Mouse (Mus musculus) left cerebral cortex, postnatal 36 days (tissue): ENCODE results near the gene Atxn1. TPM values are rescaled to one million over a fixed set of nuclear protein-coding genes. Genes with fewer than 3 reads are reported as not detected.
A peak's percentile ranks its signal among the peaks of the same experiment; 100 is the strongest.

Experiments used
- DNase-seq, 2 experiments: peaks; one replicate each; pipeline ENCODE4 v3.0.0; 2021 to 2022; ENCODE audit warnings: low spot score in 2 of 2, mixed read lengths in 1 of 2
- intact Hi-C: fragments of 180-260 bp; cut with DNase I; formaldehyde crosslinking; loops from one replicate; pipeline ENCODE4 v1.15.1; 2025
- total RNA-seq, 2 experiments: library from RNA; stranded (reverse); gene quantifications; 2 replicates each; pipeline ENCODE4 v1.2.3; 2021

Atxn1 gene
- total RNA-seq, 2 experiments from 2014 or later, result 156 to 184 TPM

DNA sequence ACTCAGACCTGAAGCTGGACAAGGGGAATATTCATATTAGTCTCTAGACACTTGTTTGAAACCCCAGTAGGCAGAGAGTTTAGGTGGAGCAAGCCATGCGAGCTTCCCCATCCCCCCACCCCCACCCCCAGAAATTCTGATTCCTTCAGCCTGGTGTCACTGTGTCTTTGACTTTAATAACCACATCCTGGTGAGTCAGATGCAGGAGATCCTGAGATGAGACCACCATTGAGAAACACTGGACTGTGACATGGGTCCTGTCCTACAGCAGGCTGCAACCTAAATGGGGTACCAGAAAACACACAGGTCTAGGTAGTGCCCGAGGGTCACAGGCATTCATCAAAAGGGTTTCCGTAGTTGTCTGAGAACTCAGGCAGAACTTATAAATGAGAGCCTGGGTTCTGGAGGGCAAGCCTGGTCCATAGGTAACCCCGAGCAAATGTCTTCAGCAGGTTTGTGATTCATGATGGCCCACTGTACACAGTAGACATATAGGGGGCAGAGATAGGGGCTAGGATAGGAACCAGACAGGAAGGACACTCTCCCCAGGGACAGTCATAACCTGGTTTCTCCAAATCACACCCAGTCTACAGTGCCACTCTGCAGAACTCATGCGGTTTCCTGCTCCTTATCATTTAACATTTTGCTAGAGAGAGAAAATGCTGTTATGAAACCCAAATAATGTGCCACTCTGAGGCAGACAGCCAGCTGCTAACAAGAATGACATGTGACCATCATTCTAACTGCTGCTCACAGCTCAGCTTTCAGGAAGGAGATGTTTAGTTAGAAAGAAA is 114.4 kb downstream of the Atxn1 start:
- intact Hi-C loops, result no loop called here
- DNase-seq, result no peak

DNA sequence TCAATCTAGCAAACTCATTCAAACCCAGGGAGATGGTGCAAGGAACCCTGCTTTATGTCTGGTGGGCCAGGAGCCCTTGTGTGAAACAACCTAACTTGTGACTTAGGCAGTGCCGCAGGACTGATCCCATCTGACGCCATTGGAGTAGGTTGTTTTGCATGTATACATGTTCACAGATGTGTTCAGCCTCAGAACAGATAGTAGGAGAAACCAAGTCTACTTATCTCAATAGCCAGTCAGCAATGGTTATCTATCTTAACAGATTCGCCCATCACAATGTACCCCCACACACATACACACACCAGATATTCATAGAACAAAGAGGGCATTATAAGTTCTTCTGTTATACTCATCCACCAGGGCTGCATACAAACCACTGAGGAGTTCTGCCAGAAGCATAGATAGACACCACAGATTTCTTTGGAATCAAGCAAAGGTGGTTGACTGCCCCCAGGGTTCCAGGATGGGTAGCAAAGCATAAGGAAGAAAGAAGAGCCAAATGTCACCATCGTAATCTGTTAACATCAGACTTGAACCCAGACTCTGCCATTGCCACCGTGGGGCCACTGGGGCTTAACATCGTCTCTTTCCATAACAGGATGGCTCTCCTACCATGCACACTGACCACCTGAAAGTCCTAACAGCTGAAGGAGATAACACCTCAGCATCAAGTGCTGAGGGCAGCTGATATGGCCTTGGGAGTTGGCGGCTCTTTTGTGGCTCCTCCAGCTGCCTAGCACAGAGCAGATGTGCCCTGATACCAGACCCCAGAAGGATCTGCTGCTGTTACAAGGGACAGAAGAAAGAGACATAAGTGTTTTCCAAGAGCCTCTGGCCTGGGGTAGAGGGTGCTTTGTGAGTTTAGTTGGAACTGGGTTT is 115.4 kb downstream of the Atxn1 start:
- intact Hi-C loops, result no loop called here
- DNase-seq, result no peak

DNA sequence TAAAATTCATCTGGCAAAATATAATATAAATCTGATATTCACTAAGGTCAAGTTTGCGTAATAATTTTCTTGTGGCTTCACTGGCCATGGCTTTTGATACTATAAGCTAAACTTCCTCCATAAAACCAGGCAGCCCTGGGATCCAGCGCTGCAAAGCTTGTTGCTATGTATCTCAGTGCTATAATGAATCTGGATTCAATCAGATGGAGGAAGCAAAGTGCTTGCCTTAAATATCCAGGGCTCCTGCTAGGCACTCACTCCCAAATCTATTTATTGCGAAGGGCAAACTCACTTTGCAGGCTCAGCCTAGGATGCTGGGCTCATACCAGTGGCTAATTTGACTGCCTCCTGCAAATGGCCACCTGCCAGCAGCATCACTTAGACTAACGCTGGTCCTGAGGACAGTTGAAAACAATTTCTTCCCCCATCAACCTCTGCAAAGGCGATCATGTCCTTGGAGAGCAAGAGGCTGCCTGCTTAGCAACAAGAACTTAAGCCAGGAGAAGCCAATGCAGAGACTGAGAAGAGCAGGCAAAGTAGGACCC is 122.2 kb downstream of the Atxn1 start:
- DNase-seq, result no peak
- intact Hi-C loops, result no loop called here

DNA sequence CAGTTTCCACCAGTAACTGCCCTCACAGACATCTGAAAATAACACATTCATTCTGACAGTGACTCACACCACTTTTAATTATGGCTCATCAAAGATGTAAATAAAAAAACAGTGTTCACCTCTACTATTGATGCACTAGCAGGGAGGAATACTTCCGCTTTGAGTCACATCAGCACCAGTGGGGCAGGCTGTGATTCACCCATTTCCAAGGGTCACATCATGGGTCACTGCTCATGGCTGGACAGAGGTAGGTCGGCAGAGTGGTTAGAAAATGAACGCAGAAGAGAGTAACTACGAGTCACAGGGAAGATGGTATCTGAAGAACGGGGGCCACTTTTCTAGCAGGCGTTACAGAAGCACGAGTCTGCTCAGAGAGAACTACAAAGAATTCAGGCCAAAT is 124.9 kb downstream of the Atxn1 start:
- DNase-seq, result no peak
- intact Hi-C loops, result no loop called here

DNA sequence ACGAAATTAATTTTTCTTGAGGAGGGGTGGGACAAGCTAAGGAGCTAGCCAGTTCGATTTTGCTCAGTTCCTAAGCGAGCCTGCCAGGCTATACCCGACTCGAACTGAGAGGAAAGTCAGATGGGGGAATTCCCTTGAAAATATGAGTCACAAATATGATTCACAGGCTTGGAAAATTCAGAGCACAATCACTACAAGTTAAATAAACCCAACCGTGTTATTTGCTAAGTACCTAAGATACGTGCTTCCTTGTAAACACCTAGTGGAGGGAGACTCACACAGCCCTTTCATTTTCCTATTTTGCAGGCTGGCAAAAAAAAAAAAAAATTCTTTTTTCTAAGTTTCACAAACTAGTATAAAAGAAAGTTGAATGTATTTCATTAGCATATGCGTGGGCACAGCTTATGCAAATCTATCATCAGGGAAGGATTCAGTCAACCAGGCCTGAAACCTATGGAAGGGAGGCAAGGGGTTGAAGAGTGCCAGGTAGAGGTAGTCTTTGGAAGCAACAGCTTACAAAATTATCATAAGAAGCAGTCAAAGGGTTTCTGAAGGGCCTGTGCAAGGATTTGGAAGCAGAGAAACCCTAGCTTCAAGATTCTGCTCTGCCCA is 127.1 kb downstream of the Atxn1 start:
- no peak for DNase-seq
- intact Hi-C loops, result no loop called here

DNA sequence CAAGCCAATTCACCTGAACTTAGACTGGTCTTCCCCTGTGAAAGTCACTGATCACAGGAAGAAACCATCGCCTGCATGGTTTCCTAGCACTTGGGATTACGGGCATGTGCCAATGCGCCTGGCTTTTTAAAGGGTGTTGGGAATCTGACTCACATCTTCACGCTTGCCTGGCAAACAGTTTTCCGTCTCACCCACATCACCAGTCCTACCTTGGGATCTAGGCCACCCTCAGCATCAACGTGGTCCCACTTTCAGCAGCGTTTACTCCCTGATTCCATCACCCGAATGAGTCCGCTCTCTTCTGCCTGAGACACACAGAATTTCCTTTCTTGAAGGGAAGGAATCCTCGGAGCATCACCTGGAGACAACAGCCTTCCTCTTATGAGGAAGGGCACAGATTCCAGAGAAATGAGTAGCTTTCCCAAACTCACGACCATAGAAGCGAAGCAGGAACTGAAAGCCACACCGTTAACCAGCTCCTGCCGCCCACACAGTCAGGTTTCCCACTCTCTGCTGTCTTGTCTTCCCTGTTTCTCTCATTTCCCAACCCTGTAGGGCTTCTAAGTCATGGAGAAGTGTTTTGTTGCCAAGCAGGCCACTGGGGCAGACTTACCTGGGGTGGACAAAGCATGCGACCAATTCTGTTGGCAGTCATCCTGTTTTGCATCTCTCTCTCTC is 128.3 kb downstream of the Atxn1 start:
- intact Hi-C loops, result no loop called here
- peak in 1 of 2 experiments; percentile 32 for DNase-seq

DNA sequence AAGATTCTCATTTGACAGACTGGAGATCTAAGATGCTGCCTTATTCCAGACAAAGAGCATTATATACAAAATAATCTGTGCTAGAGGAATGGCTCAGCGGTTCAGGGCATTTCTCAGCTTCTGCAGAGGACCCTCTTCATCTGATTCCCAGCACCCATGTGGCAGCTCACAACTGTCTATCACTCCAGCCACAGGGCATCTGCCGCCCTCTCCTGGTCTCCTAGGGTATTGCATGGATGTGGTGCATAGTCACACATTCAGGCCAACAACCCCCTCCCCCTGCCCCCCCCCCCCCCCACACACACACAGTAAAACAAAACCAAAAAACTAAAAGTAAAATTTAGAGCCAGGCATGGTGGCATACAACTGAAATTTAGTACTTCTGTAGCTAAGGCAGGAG is 130.5 kb downstream of the Atxn1 start:
- intact Hi-C loops, result no loop called here

DNA sequence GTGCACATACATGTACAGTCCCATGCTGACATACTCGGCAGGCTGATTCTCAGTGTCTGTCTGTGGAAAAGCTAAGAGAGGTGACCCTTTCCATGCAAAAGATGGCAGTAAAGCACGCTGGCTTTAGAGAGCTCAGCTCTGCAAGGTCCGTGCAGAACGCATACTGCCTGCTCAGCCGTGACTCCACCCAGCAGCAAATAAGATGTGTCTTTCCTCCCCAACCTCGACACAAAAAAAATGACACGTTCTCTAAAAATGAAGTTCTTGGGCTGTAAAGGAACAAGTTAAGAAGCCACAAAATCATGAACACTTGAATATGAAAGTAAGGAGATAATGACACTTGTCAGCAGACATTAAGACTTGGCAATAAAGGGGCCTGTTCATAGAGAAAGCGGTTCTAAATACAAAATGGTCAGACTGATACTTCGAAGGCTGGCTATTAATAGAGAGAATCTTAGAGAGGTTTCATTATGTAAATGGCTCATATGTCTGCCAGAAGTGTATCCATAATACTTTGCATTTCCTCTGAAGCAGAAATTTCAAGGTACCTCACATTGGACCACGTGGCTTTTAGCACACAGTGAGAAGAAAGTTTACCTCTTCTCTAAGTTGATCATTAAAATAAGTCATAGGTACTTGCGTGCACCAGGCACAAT is 132.0 kb downstream of the Atxn1 start:
- no peak for DNase-seq
- intact Hi-C loops, result no loop called here

More for the DNA sequence above, 130.5 kb downstream of the Atxn1 start:
- no peak for DNase-seq

DNA sequence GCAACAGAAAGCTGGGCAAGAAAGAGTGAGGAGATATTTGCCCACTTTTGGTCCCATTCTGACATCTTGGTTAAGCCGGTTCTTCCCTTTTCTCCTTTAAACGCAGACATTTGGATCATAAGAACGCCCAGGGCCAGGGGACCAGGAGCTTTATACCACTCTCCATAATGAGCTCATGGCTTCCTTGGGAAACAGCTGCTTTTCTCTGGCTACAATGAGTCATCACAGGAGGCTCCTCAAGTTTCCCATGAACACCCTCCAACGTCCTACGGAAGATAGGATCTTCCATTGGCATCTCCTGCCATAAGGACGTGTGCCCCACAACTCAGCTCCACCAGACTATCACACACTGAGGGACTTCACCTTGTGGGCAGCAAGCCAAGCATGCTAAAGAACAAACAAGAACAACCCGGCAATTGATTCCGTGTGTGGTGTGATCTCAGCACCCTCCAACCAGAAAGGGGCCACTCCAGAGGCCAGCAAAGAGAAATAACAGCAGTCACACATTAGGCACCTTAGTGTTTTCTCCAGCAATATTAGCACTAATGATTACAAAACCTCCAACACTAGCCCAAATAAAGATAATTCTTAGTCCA is 135.4 kb downstream of the Atxn1 start:
- intact Hi-C loops, result loop anchor here (5.0 kb wide), 3 partner anchors 38 to 77 kb away; no protein-coding TSS in a partner anchor
- no peak for DNase-seq

DNA sequence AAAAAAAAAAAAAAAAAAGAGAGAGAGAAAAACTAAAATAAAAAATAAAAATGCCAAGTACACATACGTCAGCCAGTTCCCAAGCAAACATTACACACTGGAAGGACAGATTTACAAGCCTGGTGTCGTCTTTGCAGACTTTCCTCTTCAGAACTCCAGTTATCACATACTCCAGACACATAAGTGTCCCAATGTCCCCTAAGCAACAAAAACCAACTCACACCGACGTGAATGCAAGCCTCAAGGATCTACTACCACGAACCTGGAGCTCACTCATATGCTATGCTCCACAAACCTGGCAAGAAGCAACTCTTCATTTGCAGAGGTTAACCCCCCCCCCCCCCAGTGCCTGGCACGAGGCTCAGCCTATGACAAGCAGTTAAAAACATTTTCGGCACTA is 136.8 kb downstream of the Atxn1 start:
- intact Hi-C loops, result loop anchor here (5.0 kb wide), 3 partner anchors 39 to 76 kb away; no protein-coding TSS in a partner anchor
- DNase-seq, result no peak

DNA sequence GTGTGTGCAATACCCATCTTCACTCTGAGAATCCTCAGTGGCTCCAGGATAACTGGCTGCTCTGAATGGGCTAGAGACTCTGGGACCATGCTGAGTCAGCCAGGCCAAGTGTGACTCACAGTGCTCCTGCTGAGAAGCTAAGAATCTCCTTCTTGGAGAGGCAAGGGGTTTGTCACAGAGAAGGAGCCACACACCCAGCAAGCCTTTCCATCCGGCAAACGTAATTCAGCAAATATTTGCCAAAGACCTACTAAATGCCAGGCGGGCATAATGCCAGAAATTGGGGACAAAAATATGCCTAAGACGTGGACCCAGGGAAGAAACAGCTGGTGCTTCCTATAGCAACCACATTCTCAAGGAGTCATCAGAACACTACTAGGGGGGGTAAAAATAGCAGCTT is 137.2 kb downstream of the Atxn1 start:
- intact Hi-C loops, result loop anchor here (5.0 kb wide), 3 partner anchors 40 to 75 kb away; no protein-coding TSS in a partner anchor
- peak; percentile 40 to 53 for DNase-seq

DNA sequence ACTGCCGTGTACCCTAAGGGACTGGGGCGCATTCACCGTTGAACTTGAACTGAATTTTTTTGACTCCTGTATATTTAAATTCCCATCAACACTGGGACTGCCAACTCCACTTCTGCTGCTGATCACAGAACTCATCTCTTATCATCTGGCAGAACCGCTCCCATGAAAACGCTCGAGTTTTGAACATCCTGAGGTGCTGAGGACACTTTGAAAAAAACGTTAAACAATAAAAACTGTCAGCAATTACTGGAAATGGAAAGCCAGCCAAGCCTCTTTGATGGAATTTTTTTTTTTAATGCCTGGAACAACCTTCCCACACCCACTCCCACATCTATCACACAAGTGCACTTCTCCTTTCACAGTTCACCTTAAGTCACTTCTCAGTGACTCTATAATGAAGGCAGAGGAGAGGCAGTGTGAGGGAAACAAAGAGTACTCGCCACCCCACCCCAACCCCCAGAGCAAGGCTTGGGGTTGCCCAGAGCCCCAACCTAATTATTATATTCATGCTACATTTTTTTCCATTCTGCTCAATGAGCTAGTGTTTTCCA is 137.7 kb downstream of the Atxn1 start:
- intact Hi-C loops, result loop anchor here (5.0 kb wide), 3 partner anchors 40 to 75 kb away; no protein-coding TSS in a partner anchor
- DNase-seq, result no peak

DNA sequence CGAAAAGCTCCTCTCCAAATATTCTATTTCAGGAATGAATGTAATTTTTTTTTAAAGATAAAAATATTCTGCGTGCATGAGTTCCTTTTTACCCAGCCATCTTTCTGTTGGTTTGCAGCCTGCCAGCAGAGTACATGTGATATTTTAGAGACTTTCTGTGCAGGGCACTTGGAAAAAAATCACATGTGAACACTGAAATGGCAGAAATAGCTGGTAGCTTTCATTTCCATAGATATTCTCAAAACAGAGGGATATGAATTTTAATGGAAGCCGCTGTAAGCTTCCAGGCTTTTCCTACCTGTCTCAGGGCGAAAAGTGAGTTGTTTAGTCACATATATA is 142.3 kb downstream of the Atxn1 start:
- no peak for DNase-seq
- intact Hi-C loops, result no loop called here

DNA sequence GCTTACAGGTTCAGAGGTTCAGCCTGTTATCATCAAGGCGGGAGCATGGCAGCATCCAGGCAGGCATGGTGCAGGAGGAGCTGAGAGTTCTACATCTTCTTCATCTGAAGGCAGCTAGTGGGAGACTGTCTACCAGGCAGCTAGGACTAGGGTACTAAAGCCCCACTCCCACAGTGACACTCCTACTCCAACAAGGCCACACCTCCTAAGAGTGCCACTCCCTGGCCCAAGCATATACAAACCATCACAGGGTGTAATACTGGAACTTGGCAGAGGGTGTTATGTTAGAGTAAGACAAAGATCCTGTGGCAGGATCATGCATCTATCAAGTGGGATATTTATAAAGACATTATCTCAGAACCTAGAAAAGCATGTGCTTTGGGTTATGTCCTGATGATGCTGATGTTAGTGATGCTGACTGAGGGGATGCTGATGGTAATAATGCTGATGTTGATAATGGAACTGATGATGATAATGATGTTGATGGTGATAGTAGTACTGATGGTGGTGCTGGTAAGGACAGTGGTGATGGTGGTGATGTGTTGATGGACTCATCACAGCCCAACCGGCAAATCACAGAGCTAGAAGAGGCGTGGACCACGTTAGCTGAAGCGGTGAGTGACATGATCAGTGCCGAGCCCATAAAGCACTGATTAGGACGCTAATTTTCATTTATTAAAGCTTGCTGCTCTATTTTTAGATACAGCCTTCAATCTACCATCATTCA is 142.9 kb downstream of the Atxn1 start:
- intact Hi-C loops, result no loop called here
- DNase-seq, result no peak

DNA sequence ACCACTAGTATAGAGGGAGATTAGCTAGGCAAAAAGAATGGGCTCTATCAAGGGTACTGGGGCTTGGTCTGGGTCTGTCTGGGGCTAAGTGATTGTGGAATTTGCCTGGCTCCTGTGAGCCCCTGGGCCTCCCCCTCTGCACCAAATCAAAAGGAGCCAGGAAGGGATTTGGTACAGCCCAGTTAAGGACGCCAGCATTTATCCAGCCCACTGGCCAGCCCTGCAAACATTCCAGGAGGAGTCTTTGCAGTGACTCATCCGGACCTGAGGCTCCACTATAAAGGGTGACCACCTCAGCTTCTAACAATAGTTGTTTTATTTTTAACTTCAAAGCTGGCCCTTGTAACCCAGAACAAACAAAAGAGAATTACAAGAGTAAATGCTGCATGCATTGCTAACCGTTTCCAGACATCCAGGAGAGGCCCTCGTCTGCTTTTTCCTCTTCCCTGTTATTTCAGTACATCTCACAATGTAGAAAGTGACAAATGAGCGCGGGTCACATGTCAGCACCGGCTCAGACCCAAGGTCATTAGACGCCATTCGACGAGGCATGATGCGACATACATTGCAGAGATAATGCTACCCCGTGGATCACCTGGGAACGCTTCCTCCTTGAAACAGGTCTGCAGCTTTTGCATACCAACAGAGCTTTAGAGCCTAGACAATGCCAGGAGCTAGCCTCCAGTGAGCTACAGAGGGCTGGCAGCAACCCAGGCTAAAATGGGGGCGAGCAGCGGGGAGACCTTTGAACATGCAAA is 144.2 kb downstream of the Atxn1 start:
- DNase-seq, result no peak
- intact Hi-C loops, result no loop called here

DNA sequence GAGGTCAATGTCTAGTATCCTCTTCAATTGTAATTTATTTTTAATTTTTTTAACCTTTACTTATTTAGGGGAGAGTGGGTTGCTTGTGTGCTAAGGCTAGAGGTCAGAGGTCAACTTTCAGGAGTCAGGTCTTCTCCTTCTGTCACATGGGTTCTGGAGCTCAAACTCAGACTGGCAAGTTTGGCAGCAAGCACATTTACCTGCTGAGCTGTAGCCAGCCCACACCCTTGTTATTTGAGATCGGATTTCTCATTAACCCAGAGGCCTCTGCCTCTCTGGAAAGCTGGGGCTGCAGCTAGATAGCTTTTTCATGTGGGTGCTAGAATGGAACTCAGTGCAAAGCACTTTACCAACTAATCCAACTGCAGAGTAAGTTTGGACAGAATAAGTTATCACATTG is 148.1 kb downstream of the Atxn1 start:
- intact Hi-C loops, result no loop called here
- DNase-seq, result no peak
